Mouse (Mus musculus): ENCODE measurements around the gene Thoc6.

GRCm38 (mm10) chr17:23683226-23683625, 9.5 kb upstream of the Thoc6 start:
- TF ChIP-seq CTCF (IDR thresholded peaks at IDR 0.05; ENCODE audit: low read depth, low read length) (no peak), POLR2A (IDR thresholded peaks at IDR 0.05; ENCODE audit: extremely low read depth, insufficient read depth, low read length) (no peak)
